Mouse (Mus musculus): ENCODE data around the gene Pik3r5. TPM values are rescaled to one million over a fixed set of nuclear protein-coding genes. Genes with fewer than 3 reads are reported as not detected.

The Pik3r5 gene
- total and polyA plus RNA-seq, 3 experiments, result 3.5 to 9.4 (median 5.7) TPM

DNA sequence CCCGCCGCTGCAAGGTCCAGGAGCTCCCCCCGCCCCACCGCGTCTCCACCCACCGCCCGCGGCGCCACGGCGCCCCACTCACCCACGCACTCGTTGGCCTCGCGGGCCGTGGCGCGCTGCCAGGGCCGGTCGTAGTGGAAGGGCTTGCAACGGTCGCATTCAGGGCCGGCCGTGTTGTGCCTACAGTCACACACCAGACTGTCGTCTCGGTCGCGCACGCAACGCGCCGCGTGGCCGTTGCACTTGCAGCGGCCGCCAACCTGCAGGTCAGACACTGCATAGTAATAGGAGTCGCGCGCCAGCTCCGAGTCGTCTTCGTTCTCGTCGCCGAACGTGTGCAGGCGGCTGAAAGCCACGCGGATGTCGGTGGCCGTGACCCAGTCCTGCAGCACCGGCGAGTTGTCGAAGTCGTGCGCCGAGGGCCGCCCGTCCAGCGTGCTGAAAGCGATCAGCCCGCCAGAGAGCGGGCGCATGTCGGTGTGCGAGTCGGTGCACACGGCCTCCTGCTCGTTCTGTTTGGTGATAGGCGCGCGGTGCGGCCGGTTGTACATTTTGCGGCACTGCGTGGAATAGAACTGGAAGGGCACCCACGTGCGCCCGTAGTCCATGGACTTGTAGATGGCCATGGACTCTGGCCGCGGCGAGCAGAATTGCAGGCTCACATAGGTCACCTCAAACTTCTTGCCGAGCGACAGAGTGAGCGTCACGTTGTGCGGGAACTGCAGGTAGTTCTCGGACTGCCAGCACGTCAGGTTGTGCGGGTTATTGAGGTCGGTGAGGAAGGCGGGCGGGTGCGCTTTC is 46.7 kb upstream of the Pik3r5 start:
- in situ Hi-C loops (cut with MboI; ENCODE audit: low pct_ligation_motif_present, low pct_unique_long_range_greater_than_20kb, low sequenced_read_pairs), result no loop called here
- Histone ChIP-seq H3K4me3 (replicated peaks in 1 of 3; ENCODE audit: low read depth in 2 of 3, low read length in 2 of 3, poor library complexity in 1 of 3) (no peak overlapping the region), H3K27me3 (replicated peaks) (peaks cover 2% of the 10 kb centered on the region), H3K4me1 (ENCODE audit: control insufficient read depth in 1 of 2, insufficient read depth in 2 of 2) (peaks cover 3 to 13% of the 10 kb centered on the region in 2 experiments; a peak in 2 of 4 replicates), H3K4me2 (ENCODE audit: insufficient read depth, low read depth, poor library complexity, severe bottlenecking) (no peak overlapping the region), H3K27ac (ENCODE audit: insufficient read depth, low read depth) (no peak overlapping the region), H3K9ac (ENCODE audit: insufficient read depth, low read depth) (no peak overlapping the region), H3K9me3 (replicated peaks; ENCODE audit: low read length) (peaks cover 15% of the 10 kb centered on the region), H3K79me2 (replicated peaks; ENCODE audit: control insufficient read depth, extremely low read depth, insufficient read depth, poor library complexity, severe bottlenecking) (no peaks in the 10 kb centered on the region), H3K36me3 (replicated peaks in 1 of 2; ENCODE audit: control insufficient read depth in 1 of 2, insufficient read depth in 1 of 2, low read length in 1 of 2) (peaks cover 0 to 12% of the 10 kb centered on the region in 2 experiments)
- dilution Hi-C loops (cut with MboI; ENCODE audit: extremely low pct_ligation_motif_present, extremely low pct_unique_long_range_greater_than_20kb, low sequenced_read_pairs), result no loop called here
- TF ChIP-seq CHD1 (IDR thresholded peaks at IDR 0.05; ENCODE audit: low read depth, low read length) (no peak), MEF2A (IDR thresholded peaks at IDR 0.05; ENCODE audit: borderline replicate concordance, low read depth, low read length) (no peak), MAZ (IDR thresholded peaks at IDR 0.05; ENCODE audit: low read depth, low read length) (no peak), USF1 (IDR thresholded peaks at IDR 0.05; ENCODE audit: low read depth, low read length) (no peak), EP300 (IDR thresholded peaks at IDR 0.05; ENCODE audit: low read length) (no peak), MAX (IDR thresholded peaks at IDR 0.05; ENCODE audit: low read length) (no peak), JUND (conservative IDR thresholded peaks at IDR 0.05; ENCODE audit: low read depth, low read length) (no peak), ZNF384 (IDR thresholded peaks at IDR 0.05; ENCODE audit: low read depth, low read length) (no peak), HCFC1 (IDR thresholded peaks at IDR 0.05; ENCODE audit: low read depth, low read length) (no peak), SMC3 (IDR thresholded peaks at IDR 0.05; ENCODE audit: low read depth, low read length) (no peak), ETS1 (conservative IDR thresholded peaks at IDR 0.05; ENCODE audit: low read depth, low read length) (no peak), USF2 (conservative IDR thresholded peaks at IDR 0.05; ENCODE audit: low read depth, low read length) (no peak), RCOR1 (conservative IDR thresholded peaks at IDR 0.05; ENCODE audit: low read depth, low read length) (no peak), JUN (IDR thresholded peaks at IDR 0.05; ENCODE audit: insufficient read depth, low read depth, low read length) (no peak), MXI1 (IDR thresholded peaks at IDR 0.05; ENCODE audit: low read depth, low read length) (no peak), POLR2AphosphoS2 (IDR thresholded peaks at IDR 0.05; ENCODE audit: low read depth, low read length) (no peak), MAFK (IDR thresholded peaks at IDR 0.05; ENCODE audit: insufficient replicate concordance, low read length) (no peak), CTCF (conservative IDR thresholded peaks at IDR 0.05 in 1 of 2, IDR thresholded peaks at IDR 0.05 in 1 of 2; ENCODE audit: low read depth in 2 of 2, low read length in 2 of 2) (no peak), ELF1 (IDR thresholded peaks at IDR 0.05; ENCODE audit: low read depth, low read length) (no peak)
- DNase-seq (ENCODE audit: extremely low read depth), result no peak

Measured in CH12.LX (cell line).